In genomic region chr1:80180128-80180527, GRCm38 (mm10) we compare ENCODE assay signal across 8 mouse cellular contexts. TPM values are rescaled to one million over a fixed set of nuclear protein-coding genes. Genes with fewer than 3 reads are reported as not detected.
A peak's percentile ranks its signal among the peaks of the same experiment; 100 is the strongest.
DNase-seq lines count a peak whose midpoint lies in the region; ATAC-seq and TF ChIP-seq lines count a peak whose summit lies in the region.

No protein-coding gene starts in this region.

- H3K4me2 ChIP-seq in heart, embryonic 11.5 days: no peak overlapping the region
- no peak overlapping the region for H3K4me2 ChIP-seq in intestine, embryonic 15.5 days (replicated peaks)

- 56% methylated on average over 7 of the region's 7 CpGs for WGBS in heart, embryonic 11.5 days (ENCODE audit: insufficient replicate concordance)
- 63% methylated on average over 7 of the region's 7 CpGs for WGBS in intestine, embryonic 15.5 days

- no peaks in the 10 kb centered on the region for H3K36me3 ChIP-seq in heart, embryonic 11.5 days (ENCODE audit: control insufficient read depth, insufficient read depth, low read length)
- H3K36me3 ChIP-seq in intestine, embryonic 15.5 days: no peaks in the 10 kb centered on the region

- H3K4me3 ChIP-seq in heart, embryonic 11.5 days (ENCODE audit: low read depth, low read length): no peak overlapping the region
- H3K4me3 ChIP-seq in cortical plate, adult 2 months (ENCODE audit: insufficient read depth, low read length): no peak overlapping the region
- no peak overlapping the region for H3K4me3 ChIP-seq in intestine, embryonic 15.5 days (replicated peaks)

- H3K27me3 ChIP-seq in heart, embryonic 11.5 days (ENCODE audit: control insufficient read depth, insufficient read depth, low read length): no peaks in the 10 kb centered on the region
- H3K27me3 ChIP-seq in intestine, embryonic 15.5 days (replicated peaks): no peaks in the 10 kb centered on the region

- ATAC-seq in heart, embryonic 11.5 days (replicated peaks; ENCODE audit: insufficient number of reproducible peaks, low FRiP score, low TSS enrichment): no peak
- ATAC-seq in megakaryocyte, adult 5-6 weeks (ENCODE audit: poor library complexity, severe bottlenecking): peak; percentile 49; the same call in 1 of the 2 replicates
- ATAC-seq in intestine, embryonic 15.5 days: no peak

- H3K27ac ChIP-seq in heart, embryonic 11.5 days (ENCODE audit: low read depth, low read length): no peak overlapping the region
- no peak overlapping the region for H3K27ac ChIP-seq in cortical plate, adult 2 months (ENCODE audit: insufficient read depth, low read length)
- no peak overlapping the region for H3K27ac ChIP-seq in intestine, embryonic 15.5 days

- 0 out of 2 replicates have a peak, but pooled peaks have one; percentile 33 for TF ChIP-seq CTCF in cortical plate, adult 2 months (IDR thresholded peaks at IDR 0.05; ENCODE audit: extremely low read depth, insufficient read depth, low read length)

- peak; percentile 31 for DNase-seq in heart, postnatal 4 days
- peak; percentile 45 for DNase-seq in right cerebral cortex, postnatal 14 days
- no peak for DNase-seq in right cerebral cortex, adult 18-20 months
- DNase-seq in cerebellum, postnatal 36 days: no peak

- no peak overlapping the region for H3K9ac ChIP-seq in heart, embryonic 11.5 days (ENCODE audit: low read depth, low read length)
- no peak overlapping the region for H3K9ac ChIP-seq in intestine, embryonic 15.5 days

- H3K9me3 ChIP-seq in heart, embryonic 11.5 days (replicated peaks; ENCODE audit: control insufficient read depth, low read length): no peaks in the 10 kb centered on the region
- H3K9me3 ChIP-seq in intestine, embryonic 15.5 days: no peaks in the 10 kb centered on the region

- H3K4me1 ChIP-seq in heart, embryonic 11.5 days (ENCODE audit: control insufficient read depth, insufficient read depth, low read length): no peaks in the 10 kb centered on the region
- no peaks in the 10 kb centered on the region for H3K4me1 ChIP-seq in cortical plate, adult 2 months (ENCODE audit: control insufficient read depth, insufficient read depth, low read length)
- H3K4me1 ChIP-seq in intestine, embryonic 15.5 days (replicated peaks): no peaks in the 10 kb centered on the region

- no peak for TF ChIP-seq POLR2A in cortical plate, adult 2 months (IDR thresholded peaks at IDR 0.05; ENCODE audit: extremely low read depth, insufficient read depth, low read length)

RNA-seq across cellular contexts. Expression of gene Fam124b, which starts 38.1 kb away (rescaled TPM):
- 1 to 10 TPM; 5.8 to 6.6 TPM for total RNA-seq in heart, postnatal 4 days (2021)
- polyA plus RNA-seq in heart, embryonic 11.5 days (2014; fragmentation: Nextera tagmentation; extraction: Ambion mirVana): 0.26 and 0.27 TPM in 2 replicates
- polyA plus RNA-seq in cortical plate, adult 2 months (2012; rRNA removed): not detected in 2 replicates
- 0.43 TPM in 1 of 2 replicates, not detected in the other for total RNA-seq in megakaryocyte, adult 5-6 weeks (2015)
- not detected in 2 replicates for total RNA-seq in megakaryocyte, adult 5-6 weeks (2017)
- polyA plus RNA-seq in intestine, embryonic 15.5 days (2015; fragmentation: Nextera tagmentation; extraction: Ambion mirVana): 0.93 and 1.0 TPM in 2 replicates

Comparison
In these comparisons a context has a peak if more than half of its experiments do, and no peak if none do; other contexts are left out.
1. DNase-seq: peak in heart, postnatal 4 days (single experiment) and right cerebral cortex, postnatal 14 days (single experiment); none in right cerebral cortex, adult 18-20 months (single experiment) and cerebellum, postnatal 36 days (0 of 2).